Mouse (Mus musculus) liver, postnatal 0 days (tissue): ENCODE measurements at regions not wholly inside any gene's neighbourhood (a gene's known extent, or its start where the extent isn't known, plus 50 kb on each side); places are given as distances from the start of the nearest gene placed in this dataset.

Experiments used
- ATAC-seq: fragments of 200-750 bp; cut with Nextera tagmentation; 2 replicates; pipeline ENCODE4 v1.8.0; 2017; ENCODE audit warnings: mild to moderate bottlenecking, moderate library complexity
- DNase-seq: peaks from one replicate; pipeline ENCODE4 v3.0.0-alpha.2; 2016
- H3K27ac ChIP-seq: fragments of 300-500 bp; sonication (generic); 2 replicates; pipeline ENCODE4 v1.5.1; 2014; ENCODE audit warnings: antibody characterized with exemption, moderate library complexity, mild to moderate bottlenecking, low read depth
- H3K27me3 ChIP-seq: fragments of 300-500 bp; sonication (generic); 2 replicates; pipeline ENCODE4 v1.6.1; 2014; ENCODE audit warnings: low read length, control low read depth, mixed read lengths; ENCODE audit not compliant: insufficient read depth
- H3K36me3 ChIP-seq: fragments of 300-500 bp; sonication (generic); replicated peaks from 2 replicates; pipeline ENCODE4 v1.6.1; 2014; ENCODE audit warnings: mild to moderate bottlenecking, control low read depth, low read length, moderate library complexity, mixed read lengths; ENCODE audit not compliant: insufficient read depth
- H3K4me1 ChIP-seq: fragments of 300-500 bp; sonication (generic); 2 replicates; pipeline ENCODE4 v1.6.1; 2014; ENCODE audit warnings: antibody characterized with exemption, mild to moderate bottlenecking, control low read depth; ENCODE audit not compliant: insufficient read depth
- H3K4me2 ChIP-seq: fragments of 300-500 bp; sonication (generic); 2 replicates; pipeline ENCODE4 v1.6.1; 2014; ENCODE audit warnings: low read depth, mild to moderate bottlenecking, low read length, moderate library complexity, mixed read lengths
- H3K4me3 ChIP-seq: fragments of 300-500 bp; sonication (generic); 2 replicates; pipeline ENCODE4 v1.5.1; 2014; ENCODE audit warnings: low read depth, low read length
- H3K9ac ChIP-seq: fragments of 300-500 bp; sonication (generic); replicated peaks from 2 replicates; pipeline ENCODE4 v1.6.1; 2014; ENCODE audit warnings: mild to moderate bottlenecking, moderate library complexity
- H3K9me3 ChIP-seq: fragments of 300-500 bp; sonication (generic); 2 replicates; pipeline ENCODE4 v1.6.1; 2016; ENCODE audit warnings: mild to moderate bottlenecking, control low read depth, low read length, mixed read lengths
- CTCF ChIP-seq: sonication (generic); IDR thresholded peaks from 2 replicates; pipeline ENCODE4 v1.5.1; 2016; ENCODE audit warnings: antibody characterized with exemption, low read depth
- EP300 ChIP-seq: IDR thresholded peaks from 2 replicates; pipeline ENCODE4 v1.6.1; 2016; ENCODE audit warnings: antibody characterized with exemption, low read depth, mild to moderate bottlenecking
- WGBS: fragments of 180-500 bp; shearing (Covaris S2); extraction: QIAGEN DNeasy Blood & Tissue Kit; methylation state at CpG from one replicate; pipeline ENCODE4 v1.1.7; 2014; ENCODE audit not compliant: insufficient replicate concordance; 5-methylcytosine and 5-hydroxymethylcytosine counted together

DNA sequence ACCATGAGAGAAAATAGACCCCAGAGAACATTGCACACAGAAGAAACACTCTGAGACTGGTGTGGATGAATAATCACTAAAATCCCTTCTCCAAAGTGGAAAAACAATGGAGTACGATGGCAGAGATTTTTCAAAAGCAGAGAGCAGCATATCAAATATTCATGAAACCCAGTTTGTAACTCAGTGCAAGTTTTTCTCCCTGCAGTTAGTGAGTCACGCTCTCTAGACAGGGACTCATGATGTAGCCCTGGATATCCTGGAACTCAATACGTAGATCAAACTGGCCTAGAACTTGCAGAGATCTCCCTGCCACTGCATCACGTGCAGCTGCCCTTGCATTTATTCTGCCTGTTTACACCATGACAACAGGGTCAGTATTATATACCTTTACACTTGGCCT, 210.9 kb upstream of the Emcn start:
- H3K4me2 ChIP-seq: no peak overlapping the region
- WGBS: 85% methylated on average over 4 of the region's 4 CpGs
- no peaks in the 10 kb centered on the region for H3K4me1 ChIP-seq
- no peaks in the 10 kb centered on the region for H3K9me3 ChIP-seq
- H3K36me3 ChIP-seq: no peaks in the 10 kb centered on the region
- TF ChIP-seq EP300: no peak
- TF ChIP-seq CTCF: no peak
- no peak for DNase-seq
- no peak overlapping the region for H3K4me3 ChIP-seq
- H3K27ac ChIP-seq: no peak overlapping the region
- no peaks in the 10 kb centered on the region for H3K27me3 ChIP-seq
- no peak overlapping the region for H3K9ac ChIP-seq
- ATAC-seq: no peak

DNA sequence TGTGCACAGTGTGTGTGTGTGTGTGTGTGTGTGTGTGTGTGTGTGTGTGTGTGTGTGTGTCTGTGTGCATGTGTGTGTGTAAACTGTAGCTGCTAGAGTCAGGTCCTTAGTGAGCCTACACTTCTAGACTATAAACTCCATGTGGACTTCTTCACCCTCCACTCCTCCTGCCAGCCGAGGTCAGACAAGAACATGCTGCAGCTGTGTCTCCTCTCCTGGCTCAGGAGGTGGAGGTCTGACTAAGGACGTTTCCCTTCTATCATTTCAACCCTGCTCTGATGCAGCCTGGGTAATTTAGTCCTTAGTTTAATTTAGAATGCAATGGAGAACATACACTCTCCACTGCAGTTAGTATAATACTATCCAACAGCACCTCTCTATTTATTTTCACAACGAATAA, 198.8 kb upstream of the Emcn start:
- H3K27ac ChIP-seq: no peak overlapping the region
- H3K4me3 ChIP-seq: no peak overlapping the region
- H3K4me1 ChIP-seq: no peaks in the 10 kb centered on the region
- H3K36me3 ChIP-seq: no peaks in the 10 kb centered on the region
- no peak overlapping the region for H3K9ac ChIP-seq
- H3K27me3 ChIP-seq: no peaks in the 10 kb centered on the region
- no peak for ATAC-seq
- H3K4me2 ChIP-seq: no peak overlapping the region
- TF ChIP-seq CTCF (no peak), EP300 (no peak)
- WGBS: 72% methylated on average over 3 of the region's 3 CpGs
- no peaks in the 10 kb centered on the region for H3K9me3 ChIP-seq
- no peak for DNase-seq

DNA sequence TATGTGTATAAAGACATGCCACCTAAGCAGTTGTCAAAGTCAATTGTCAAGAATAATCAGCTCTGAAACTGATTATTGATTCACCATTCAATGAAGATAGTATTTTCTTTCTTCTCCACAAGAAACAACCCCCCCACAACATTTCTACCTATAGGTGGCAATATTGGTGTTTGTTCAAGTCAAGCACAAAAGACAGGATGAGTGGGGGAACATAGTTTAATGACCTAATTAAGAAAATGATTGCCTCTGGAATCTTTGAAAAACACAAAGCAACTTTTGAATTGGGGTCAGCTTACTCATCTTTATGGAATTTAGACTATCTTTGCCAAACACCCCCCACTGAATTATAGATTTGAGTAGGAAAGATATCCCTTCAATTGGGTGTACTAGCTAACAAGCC, 194.8 kb upstream of the Emcn start:
- no peak overlapping the region for H3K4me3 ChIP-seq
- no peak for ATAC-seq
- no peak overlapping the region for H3K9ac ChIP-seq
- H3K27me3 ChIP-seq: no peaks in the 10 kb centered on the region
- no peak overlapping the region for H3K27ac ChIP-seq
- no peak for DNase-seq
- H3K4me1 ChIP-seq: no peaks in the 10 kb centered on the region
- no peaks in the 10 kb centered on the region for H3K9me3 ChIP-seq
- no peak overlapping the region for H3K4me2 ChIP-seq
- no peaks in the 10 kb centered on the region for H3K36me3 ChIP-seq
- TF ChIP-seq CTCF (peak; percentile 28; the same call in 1 of the 2 replicates), EP300 (no peak)

DNA sequence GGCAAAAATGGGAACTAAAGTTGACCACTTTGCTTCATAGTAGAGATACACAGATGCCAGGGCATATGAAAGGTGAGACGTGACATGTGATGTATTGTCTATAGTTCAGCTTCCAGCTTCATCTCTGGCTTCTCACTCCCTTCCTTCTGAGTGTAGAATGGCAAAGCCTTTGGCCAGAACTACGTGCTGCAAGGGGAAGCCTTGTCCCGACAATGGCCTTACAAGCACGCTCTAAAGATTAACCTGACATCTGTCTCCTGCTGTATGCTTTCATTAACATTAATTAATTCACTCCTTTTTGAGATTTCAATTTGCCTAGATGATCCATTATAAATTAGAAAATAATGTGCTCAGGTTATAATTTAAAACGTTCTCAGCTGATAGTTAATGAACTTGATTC, 193.5 kb upstream of the Emcn start:
- Histone ChIP-seq H3K36me3 (no peaks in the 10 kb centered on the region), H3K4me1 (no peaks in the 10 kb centered on the region), H3K27ac (no peak overlapping the region), H3K27me3 (no peaks in the 10 kb centered on the region), H3K9me3 (no peaks in the 10 kb centered on the region), H3K4me3 (no peak overlapping the region), H3K9ac (no peak overlapping the region), H3K4me2 (no peak overlapping the region)
- TF ChIP-seq CTCF (no peak), EP300 (no peak)
- no peak for DNase-seq
- WGBS: 73% methylated on average over 5 of the region's 5 CpGs
- no peak for ATAC-seq

GRCm38 (mm10) chr3:137150414-137151010, 190.4 kb upstream of the Emcn start:
- no peaks in the 10 kb centered on the region for H3K4me1 ChIP-seq
- no peak for TF ChIP-seq CTCF
- TF ChIP-seq EP300: peak; percentile 51; the same call in 1 of the 2 replicates
- no peak overlapping the region for H3K4me2 ChIP-seq
- ATAC-seq (peak; percentile 66), DNase-seq (no peak)
- no peaks in the 10 kb centered on the region for H3K27me3 ChIP-seq
- no peaks in the 10 kb centered on the region for H3K36me3 ChIP-seq
- H3K27ac ChIP-seq: no peak overlapping the region
- H3K4me3 ChIP-seq: no peak overlapping the region
- H3K9me3 ChIP-seq: no peaks in the 10 kb centered on the region
- H3K9ac ChIP-seq: no peak overlapping the region
- WGBS: 29% methylated on average over 14 of the region's 14 CpGs

DNA sequence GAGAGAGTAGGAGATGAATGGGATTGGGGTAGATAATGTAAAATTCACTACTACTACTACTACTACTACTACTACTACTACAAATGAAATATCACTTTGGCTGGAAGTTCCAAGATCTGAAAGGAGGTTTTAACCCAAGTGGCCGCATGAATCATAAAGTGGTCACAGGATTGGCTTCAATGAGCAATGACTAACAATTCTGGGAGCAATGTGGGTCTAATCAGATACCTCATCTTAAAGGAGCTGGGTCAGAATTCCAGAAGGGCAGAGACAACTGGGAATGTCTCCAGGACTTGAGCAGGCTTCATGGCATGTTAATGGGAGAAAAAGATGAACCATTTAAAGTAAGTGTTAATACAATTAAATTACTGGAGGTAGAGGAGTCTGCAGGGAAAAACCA, 189.4 kb upstream of the Emcn start:
- H3K27ac ChIP-seq: no peak overlapping the region
- H3K36me3 ChIP-seq: no peaks in the 10 kb centered on the region
- H3K9me3 ChIP-seq: no peaks in the 10 kb centered on the region
- 0 out of 2 replicates have a peak, but pooled peaks cover under 1% of the 10 kb centered on the region for H3K4me1 ChIP-seq
- DNase-seq: no peak
- TF ChIP-seq CTCF (no peak), EP300 (no peak)
- H3K9ac ChIP-seq: no peak overlapping the region
- H3K4me2 ChIP-seq: no peak overlapping the region
- H3K4me3 ChIP-seq: no peak overlapping the region
- H3K27me3 ChIP-seq: no peaks in the 10 kb centered on the region
- ATAC-seq: no peak
- 71% methylated on average over 1 of the region's 1 CpGs for WGBS

DNA sequence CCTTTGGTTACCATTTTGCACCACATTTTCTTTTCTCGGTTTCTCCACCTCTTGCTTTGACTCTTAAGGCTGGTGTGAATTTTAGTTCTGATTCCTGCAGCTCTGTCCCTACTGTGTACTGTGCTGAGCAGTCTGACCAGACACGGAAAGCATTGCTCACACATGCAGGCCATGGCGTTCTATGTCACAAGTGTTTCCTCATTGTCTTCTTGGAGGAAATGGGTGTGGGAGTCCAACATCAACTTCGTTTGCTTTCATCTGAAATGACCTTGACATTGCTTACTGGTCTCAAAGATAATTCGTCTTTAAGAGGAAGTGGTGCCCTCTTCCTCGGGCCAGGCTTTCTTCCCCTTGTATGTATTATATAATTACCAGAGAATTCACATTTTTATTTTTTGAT, 187.6 kb upstream of the Emcn start:
- H3K9me3 ChIP-seq: no peaks in the 10 kb centered on the region
- no peak overlapping the region for H3K4me3 ChIP-seq
- H3K4me2 ChIP-seq: no peak overlapping the region
- WGBS: 33% methylated on average over 6 of the region's 6 CpGs
- H3K27ac ChIP-seq: no peak overlapping the region
- no peak for ATAC-seq
- no peak for DNase-seq
- TF ChIP-seq EP300 (no peak), CTCF (no peak)
- H3K4me1 ChIP-seq: 0 out of 2 replicates have a peak, but pooled peaks cover 2% of the 10 kb centered on the region
- H3K9ac ChIP-seq: no peak overlapping the region
- H3K27me3 ChIP-seq: no peaks in the 10 kb centered on the region
- H3K36me3 ChIP-seq: no peaks in the 10 kb centered on the region
